Mouse (Mus musculus) adrenal gland, postnatal 10 days (tissue): Measurements from ENCODE around the gene Ccdc97. TPM values are rescaled to one million over a fixed set of nuclear protein-coding genes. Genes with fewer than 3 reads are reported as not detected.

Experiments used
- DNase-seq: peaks from one replicate; pipeline ENCODE4 v3.0.0; 2021; ENCODE audit warnings: mixed read lengths
- total RNA-seq, 2 experiments: library from RNA; stranded (reverse); gene quantifications; 2 replicates each; pipeline ENCODE4 v1.2.3; 2021

The Ccdc97 gene
- total RNA-seq, 2 experiments from 2014 or later: 40.4 to 46.1 TPM

- DNase-seq: peak; percentile 83
Observed at GRCm38 (mm10) chr7:25688810-25689586, 29.9 kb downstream of the Ccdc97 start.

DNA sequence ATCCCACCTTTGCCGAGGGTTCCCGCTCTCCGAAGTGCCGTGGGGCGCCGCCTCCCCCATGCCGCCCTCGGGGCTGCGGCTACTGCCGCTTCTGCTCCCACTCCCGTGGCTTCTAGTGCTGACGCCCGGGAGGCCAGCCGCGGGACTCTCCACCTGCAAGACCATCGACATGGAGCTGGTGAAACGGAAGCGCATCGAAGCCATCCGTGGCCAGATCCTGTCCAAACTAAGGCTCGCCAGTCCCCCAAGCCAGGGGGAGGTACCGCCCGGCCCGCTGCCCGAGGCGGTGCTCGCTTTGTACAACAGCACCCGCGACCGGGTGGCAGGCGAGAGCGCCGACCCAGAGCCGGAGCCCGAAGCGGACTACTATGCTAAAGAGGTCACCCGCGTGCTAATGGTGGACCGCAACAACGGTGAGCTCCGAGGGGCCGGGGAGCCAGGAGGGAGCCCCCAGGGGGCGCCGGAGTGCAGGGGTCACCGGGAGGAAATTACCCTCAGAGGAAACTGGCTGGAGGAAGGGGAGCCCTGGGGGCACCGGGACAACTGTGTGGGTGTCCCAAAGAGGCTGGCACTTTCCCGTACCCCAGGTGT, 31.0 kb downstream of the Ccdc97 start:
- peak; percentile 69 for DNase-seq

GRCm38 (mm10) chr7:25686680-25687531, 32.0 kb downstream of the Ccdc97 start, which contains the start of gene Tgfb1:
Tgfb1 (plus strand) TSS chr7:25687002.
- DNase-seq: peak; percentile 87

- no peak for DNase-seq
Observed at GRCm38 (mm10) chr7:25685926-25686470, 32.9 kb downstream of the Ccdc97 start.

- no peak for DNase-seq
Observed at GRCm38 (mm10) chr7:25684659-25685058, 34.2 kb downstream of the Ccdc97 start.

DNA sequence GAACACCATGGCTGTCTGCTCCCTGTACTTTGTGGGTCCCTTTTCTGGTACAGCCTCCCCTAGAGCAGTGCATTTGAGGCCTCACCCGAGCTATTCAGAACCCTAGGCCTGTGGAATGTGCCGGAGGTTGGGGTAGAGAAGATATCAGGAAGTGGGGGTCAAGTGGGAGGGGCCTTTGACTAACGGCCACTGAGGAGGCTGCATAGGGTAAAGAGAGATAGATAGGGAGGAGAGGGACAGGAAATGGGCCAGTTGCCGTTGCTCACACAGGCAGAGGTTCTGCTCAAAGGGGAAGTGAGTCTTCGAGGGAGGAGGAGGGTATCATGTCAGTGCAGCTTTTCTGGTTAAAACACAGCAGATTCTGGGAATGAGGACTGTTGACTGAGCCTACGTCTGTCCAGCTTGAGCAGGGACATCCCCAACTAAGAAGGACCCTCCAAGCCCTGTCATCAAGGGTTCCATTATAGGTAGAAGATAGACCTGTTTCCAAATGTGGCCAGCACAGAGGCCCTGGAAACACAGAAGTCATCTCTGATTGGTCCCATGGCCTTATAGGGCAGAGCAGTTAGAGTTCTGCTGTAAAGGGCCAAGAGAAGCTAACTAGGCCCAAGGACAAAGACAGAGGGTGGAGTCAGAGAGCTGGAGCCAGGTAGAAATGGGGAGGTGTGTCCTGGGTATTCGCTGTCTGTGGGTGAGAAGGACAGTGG, 35.3 kb downstream of the Ccdc97 start:
- DNase-seq: no peak

GRCm38 (mm10) chr7:25681341-25682231, 37.3 kb downstream of the Ccdc97 start:
- DNase-seq: no peak

DNA sequence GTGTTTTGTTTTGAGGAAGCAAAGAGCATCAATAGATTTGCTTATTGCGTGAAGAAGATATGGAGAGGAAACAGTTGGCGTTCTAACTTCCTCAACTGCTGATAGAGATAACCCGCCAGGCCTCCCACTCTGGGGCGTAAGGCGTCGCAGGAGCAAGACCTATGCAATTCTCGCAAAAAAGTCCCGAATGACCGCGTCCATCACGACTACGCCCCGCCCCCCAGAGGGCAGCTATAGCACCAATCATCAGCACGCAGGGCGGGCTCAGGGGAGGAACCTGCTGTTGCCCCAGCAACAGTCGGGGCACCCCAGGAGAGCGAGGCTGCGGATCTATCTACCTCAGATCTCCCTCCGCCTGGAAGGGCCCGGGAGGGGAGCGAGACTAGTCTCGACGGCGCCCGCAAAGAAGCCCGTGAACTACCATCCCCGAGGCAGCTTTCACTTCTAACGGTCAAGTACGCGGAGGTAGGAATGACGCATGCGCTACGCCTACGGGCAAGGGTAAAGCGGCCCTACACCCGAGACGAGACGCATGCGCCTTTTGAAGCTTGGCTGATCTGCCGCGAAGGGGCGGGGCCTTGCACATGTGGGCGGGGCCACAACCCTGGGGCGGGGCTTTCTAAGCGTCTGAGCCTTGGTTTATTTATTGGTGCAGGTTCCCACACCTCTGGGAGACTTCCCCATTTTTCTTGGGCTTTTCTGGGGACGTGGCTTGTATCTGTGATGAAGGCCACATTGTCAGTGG, 38.2 kb downstream of the Ccdc97 start, which contains the start of gene B9d2:
B9d2 (plus strand) TSS at position 267 of the 745 bp plus-strand sequence.
- peak; percentile 98 for DNase-seq

DNA sequence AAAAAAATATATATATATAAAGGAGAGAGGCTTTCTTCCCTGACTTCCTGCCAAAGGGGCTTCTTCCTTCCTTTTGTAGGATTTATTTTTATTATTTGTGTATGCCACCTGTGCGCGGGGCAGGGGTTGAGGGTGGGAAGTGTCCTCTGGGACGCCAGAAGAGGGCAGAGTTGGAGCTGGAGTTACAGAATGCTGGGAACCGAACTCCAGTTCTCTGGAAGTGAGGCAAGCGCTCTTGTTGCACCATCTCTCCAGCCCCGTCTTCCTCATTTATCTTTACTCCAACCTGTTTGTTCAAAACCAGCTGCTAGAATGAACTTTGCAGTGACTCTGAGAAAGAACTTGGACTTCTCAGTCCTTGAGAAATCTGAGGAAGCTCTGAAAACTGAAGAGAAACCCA, 38.9 kb downstream of the Ccdc97 start:
- DNase-seq: no peak

- no peak for DNase-seq
Observed at GRCm38 (mm10) chr7:25677013-25677412, 41.9 kb downstream of the Ccdc97 start.

DNA sequence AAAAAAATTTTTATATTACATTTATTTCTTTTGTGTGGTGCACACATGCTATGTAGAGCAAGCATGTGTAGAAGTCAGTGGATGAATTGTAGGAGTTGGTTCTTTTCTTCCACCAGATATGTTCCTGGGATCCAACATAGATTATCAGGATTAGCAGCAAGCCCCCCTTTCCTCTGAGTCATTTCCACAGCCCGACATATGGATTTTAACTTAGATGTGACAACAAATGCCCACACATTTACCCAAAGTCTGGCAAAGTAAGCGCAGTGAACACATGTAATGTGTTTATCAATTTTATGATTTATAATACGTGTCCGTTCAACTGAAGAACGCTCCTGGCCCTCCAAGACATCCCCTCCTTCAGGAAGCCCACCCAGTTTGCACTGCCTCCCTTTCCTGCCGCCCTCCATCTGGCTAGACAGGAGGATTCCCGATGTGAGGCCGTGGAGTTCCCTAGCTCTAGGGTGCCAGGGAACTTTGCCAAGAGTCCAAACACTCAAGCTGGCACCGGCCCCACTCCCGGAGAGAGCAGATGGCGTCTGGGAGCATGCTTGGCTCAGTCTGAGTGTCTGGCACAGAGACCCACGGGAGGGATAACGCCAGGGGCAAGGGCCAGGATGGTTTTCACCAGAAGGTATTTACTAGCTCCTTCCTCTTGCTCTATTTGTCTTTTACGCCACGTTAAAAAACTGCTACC, 42.7 kb downstream of the Ccdc97 start:
- DNase-seq: peak; percentile 89

DNA sequence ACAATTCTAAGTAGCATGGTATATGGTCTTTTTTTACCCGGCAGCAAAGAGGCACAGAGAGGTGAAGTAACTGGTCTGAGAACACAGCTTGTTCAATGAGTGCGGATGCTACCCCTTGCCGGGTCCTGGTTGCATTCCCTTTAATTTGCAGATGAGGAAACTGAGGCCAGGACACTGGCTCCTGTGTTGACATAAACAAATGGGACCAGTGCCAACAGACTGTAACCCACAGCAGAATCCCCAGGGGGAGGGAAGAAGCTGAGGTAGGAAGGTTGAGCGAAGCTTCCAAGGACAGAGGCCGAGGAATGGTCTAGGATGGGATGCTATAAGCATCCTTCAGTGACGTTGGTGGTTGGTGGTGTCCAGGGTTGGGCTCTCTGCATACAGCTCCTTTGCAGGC, 43.5 kb downstream of the Ccdc97 start:
- DNase-seq: no peak

DNA sequence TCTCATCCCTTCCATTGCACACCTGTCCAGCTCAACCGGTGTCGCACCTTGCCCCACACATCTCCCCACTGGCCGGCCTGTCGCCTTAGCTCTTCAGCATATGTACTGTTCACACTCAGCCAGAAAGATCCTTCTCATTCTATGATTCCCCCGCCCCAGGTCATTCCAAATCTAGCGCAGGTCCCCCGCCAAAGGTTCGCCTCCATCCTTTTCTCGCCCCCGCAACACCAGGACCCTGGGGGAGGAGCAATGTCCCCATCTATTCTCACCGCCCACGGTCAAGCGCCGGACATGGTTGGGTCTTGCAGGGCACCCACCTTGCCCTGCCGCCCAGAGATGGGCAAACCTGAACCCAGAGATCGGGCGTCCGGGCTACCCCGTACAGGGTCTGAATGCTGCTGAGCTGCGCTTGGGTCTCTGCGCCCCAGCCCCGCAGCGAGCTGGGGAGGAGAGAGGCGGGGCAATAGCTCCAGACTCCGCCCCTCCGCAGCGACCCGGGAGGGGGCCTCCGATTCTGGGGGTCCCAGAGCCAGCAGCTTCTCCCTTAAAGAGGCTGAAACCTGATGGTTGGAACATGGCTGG, 44.1 kb downstream of the Ccdc97 start, which contains the start of gene Tmem91:
Tmem91 (minus strand) TSS at position 448 of the 582 bp plus-strand sequence.
- DNase-seq: no peak

DNA sequence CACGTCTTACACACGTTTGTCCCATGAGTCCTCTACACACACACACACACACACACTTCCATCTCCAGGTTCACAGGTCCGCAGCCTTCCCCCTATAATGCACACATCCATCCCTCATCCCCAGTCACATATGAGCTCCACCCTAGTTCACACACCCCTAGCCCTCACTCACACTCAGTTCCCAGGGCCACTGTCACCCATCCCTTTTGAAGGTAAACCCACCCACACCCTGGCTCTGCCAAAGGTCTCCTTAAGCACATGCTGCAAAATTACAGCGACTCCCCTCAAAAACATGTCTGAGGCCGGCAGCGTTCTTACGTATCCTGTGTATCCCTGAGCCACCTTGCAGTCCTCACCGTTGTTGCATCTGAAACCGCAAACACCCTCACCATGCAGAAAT, 44.6 kb downstream of the Ccdc97 start:
- DNase-seq: no peak

DNA sequence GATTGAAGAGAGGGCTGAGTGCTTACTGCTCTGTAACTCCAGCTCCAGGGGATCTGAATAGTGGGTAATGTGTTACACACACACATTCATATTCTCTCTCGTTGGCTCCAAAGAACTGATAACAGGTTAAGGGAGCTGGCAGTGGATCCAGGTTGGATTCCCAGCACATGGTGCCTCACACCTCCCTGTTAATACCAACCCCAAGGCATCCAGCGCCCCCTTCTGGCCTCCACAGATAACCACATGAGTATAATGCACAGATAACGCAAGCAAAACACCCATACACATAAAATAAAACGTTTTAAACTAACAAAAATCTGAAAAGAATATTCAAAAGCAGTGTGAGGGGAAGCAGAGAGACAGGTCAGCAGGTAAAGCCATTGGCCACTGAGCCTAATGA, 46.4 kb downstream of the Ccdc97 start:
- no peak for DNase-seq

DNA sequence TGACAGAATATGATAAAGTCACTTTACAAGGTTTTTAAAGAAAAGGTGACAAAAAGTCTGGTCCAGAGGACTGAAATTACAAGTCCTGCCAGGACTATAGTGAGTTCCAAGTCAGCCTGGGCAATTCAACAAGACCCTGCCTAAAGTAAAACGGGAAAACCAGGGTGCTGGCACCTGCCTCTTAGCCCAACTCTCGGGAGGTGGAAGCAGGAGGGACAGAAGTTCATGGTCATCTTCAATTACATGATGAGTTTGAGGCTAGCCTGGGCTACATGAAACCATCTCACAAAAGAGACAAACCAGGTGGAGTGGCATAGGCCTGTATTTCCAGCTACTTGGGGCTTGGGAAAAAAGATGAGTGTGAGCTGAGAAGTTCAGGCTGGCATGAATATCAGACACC, 47.2 kb downstream of the Ccdc97 start:
- no peak for DNase-seq

DNA sequence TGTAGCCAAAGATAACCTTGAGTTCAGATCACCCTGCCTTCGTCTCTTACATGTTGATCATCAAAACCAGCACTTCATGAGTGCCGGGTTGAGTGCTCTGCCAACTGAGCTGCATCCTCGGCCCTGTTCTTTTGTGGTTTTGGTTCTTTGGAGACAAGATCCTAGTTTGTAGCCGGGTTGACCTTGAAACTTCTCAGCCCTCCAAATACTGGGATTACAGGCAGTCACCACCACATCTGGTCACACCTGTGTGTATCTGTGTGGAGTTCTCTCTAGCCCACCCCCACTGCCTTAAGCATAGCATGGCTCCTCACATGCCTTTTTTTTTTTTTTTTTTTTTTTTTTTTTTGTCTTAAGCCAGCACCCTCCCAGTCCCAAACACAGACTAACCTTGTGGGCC, 48.8 kb downstream of the Ccdc97 start:
- no peak for DNase-seq

DNA sequence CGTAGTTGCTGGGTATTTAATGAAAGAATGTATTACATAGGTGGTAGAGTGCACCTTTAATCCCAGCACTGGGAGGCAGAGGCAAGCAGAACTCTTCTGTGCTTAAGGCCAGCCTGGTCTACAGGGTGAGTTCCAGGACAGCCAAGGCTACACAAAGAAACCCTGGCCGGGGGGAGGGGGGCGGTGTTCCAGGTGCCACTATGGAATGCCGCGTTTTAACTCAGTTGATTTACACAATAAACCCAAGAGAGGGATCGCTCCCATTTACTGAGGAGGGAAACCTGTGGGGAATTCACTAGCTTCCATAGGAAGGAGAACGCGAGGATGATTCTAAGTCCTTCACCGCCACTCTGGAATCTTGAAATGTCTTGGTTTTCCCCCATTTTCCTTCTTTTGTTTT, 49.3 kb downstream of the Ccdc97 start:
- DNase-seq: no peak

DNA sequence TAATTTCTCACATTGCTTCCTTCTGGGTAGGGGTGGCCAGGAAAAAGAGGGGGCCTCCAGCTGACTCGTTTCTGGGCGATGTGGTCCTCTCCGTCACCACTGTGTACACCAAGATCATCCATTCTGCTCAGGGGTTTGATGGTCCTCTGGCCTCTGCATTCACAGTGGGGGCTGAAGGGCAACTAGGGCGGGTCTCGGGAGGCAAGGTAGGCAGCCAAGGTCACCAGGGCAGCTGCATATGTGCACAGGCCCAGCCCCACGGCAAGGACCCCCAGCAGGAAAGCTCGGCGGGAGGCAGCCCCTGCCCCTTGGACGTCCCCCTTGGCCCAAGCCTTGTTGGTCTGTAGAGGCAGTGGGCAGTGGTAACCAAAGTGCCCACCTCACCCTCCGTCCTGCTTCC, 49.7 kb downstream of the Ccdc97 start:
- DNase-seq: no peak
